Mouse (Mus musculus) neural tube, embryonic 15.5 days (tissue): ENCODE measurements around the gene Ccdc63. TPM values are rescaled to one million over a fixed set of nuclear protein-coding genes. Genes with fewer than 3 reads are reported as not detected.

Experiments used
- ATAC-seq: fragments of 200-750 bp; cut with Nextera tagmentation; 2 replicates; pipeline ENCODE4 v1.8.0; 2017; ENCODE audit warnings: mild to moderate bottlenecking, moderate TSS enrichment, moderate library complexity; ENCODE audit not compliant: low FRiP score
- H3K27ac ChIP-seq: fragments of 300-500 bp; sonication (generic); replicated peaks from 2 replicates; pipeline ENCODE4 v1.5.1; 2015; ENCODE audit warnings: mild to moderate bottlenecking, inconsistent platforms
- H3K27me3 ChIP-seq: fragments of 300-500 bp; sonication (generic); replicated peaks from 2 replicates; pipeline ENCODE4 v1.6.1; 2015; ENCODE audit warnings: inconsistent platforms
- H3K36me3 ChIP-seq: fragments of 300-500 bp; sonication (generic); 2 replicates; pipeline ENCODE4 v1.6.1; 2015; ENCODE audit warnings: inconsistent platforms
- H3K4me1 ChIP-seq: fragments of 300-500 bp; sonication (generic); 2 replicates; pipeline ENCODE4 v1.6.1; 2015; ENCODE audit warnings: inconsistent platforms
- H3K4me2 ChIP-seq: fragments of 300-500 bp; sonication (generic); 2 replicates; pipeline ENCODE4 v1.6.1; 2015; ENCODE audit warnings: inconsistent platforms, mild to moderate bottlenecking, moderate library complexity
- H3K4me3 ChIP-seq: fragments of 300-500 bp; sonication (generic); replicated peaks from 2 replicates; pipeline ENCODE4 v1.5.1; 2015; ENCODE audit warnings: mild to moderate bottlenecking, inconsistent platforms
- H3K9ac ChIP-seq: fragments of 300-500 bp; sonication (generic); replicated peaks from 2 replicates; pipeline ENCODE4 v1.6.1; 2015; ENCODE audit warnings: mild to moderate bottlenecking, inconsistent platforms
- H3K9me3 ChIP-seq: fragments of 300-500 bp; sonication (generic); replicated peaks from 2 replicates; pipeline ENCODE4 v1.6.1; 2016; ENCODE audit warnings: inconsistent platforms
- WGBS: fragments of 180-500 bp; shearing (Covaris S2); methylation state at CpG from one replicate; pipeline ENCODE4 v1.1.7; 2015; ENCODE audit warnings: mixed read lengths; 5-methylcytosine and 5-hydroxymethylcytosine counted together
- polyA plus RNA-seq: library from polyadenylated mRNA; unstranded; fragments of >200 nt; fragmentation: Nextera tagmentation; extraction: Ambion mirVana; gene quantifications from 2 replicates; pipeline ENCODE4 v1.2.1, GENCODE M21; 2015

The Ccdc63 gene
- polyA plus RNA-seq, 1 experiment from 2014 or later = 0.44 TPM

DNA sequence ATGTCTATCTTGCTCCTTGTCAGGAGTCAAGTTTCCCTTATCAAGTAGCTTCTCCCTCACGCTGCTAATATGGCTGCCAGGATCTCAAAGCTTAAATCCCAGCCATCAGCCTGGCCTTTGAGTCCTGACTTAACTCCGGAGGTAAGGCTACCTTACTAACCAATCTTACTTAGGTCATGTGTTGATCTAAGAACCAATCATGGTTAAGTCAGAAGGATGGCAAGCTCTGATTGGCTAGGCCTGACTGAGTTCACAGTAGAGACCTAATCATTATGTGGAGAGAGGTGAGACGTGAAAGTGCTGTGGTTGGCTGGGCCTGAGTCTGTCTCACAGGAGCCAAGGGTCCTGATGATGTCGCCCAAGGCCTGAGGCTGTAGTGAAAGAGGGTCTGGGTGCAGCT is 68.6 kb downstream of the Ccdc63 start:
- WGBS = 82% methylated on average over 4 of the region's 4 CpGs
- Histone ChIP-seq H3K27ac (no peak overlapping the region), H3K36me3 (no peaks in the 10 kb centered on the region), H3K9me3 (no peaks in the 10 kb centered on the region), H3K27me3 (no peaks in the 10 kb centered on the region), H3K9ac (no peak overlapping the region), H3K4me3 (no peak overlapping the region), H3K4me2 (no peak overlapping the region), H3K4me1 (no peaks in the 10 kb centered on the region)
- ATAC-seq = no peak

DNA sequence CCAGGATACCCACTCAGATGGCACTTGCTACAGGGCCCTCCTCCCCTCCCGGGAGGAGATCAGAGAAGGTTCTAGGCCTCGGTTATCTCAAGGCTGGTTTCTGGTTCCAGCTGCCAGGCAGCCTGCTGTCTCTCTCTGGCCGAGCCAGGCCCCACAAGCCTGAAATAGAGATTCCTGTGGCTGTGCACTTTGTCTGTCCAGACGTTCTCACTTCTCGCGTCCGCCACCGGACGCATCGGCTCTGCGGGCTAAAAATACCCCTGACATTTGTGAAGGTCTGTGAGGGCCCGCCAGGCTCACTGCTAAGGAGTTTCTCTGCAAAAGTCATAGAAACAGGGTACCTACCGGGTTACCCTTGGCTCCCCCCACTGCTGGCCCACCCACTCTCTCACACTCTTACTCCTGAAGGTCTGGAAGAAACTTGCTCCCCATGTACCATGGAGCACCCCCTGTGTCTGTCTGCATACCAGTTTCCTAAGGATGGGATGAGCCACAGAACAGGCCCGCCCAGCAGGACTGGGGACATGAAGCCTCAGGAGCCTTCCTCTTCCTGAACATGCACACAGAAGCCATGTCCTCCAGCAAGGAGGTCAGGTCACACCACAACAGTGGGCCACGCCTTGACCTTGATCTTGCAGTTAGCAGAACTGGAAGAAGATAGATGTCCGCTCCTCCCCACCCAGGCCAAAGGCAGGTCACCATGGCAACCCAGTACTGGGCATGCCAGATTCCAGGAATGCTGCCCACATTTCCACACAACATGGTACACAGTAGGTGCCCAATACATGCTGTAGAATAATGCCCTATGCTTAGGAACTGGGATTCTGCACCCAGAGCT is 69.4 kb downstream of the Ccdc63 start:
- Histone ChIP-seq H3K4me3 (no peak overlapping the region), H3K4me2 (no peak overlapping the region), H3K36me3 (no peaks in the 10 kb centered on the region), H3K9ac (no peak overlapping the region), H3K9me3 (no peaks in the 10 kb centered on the region), H3K27me3 (no peaks in the 10 kb centered on the region), H3K27ac (no peak overlapping the region), H3K4me1 (no peaks in the 10 kb centered on the region)
- 85% methylated on average over 16 of the region's 16 CpGs for WGBS
- ATAC-seq = no peak

DNA sequence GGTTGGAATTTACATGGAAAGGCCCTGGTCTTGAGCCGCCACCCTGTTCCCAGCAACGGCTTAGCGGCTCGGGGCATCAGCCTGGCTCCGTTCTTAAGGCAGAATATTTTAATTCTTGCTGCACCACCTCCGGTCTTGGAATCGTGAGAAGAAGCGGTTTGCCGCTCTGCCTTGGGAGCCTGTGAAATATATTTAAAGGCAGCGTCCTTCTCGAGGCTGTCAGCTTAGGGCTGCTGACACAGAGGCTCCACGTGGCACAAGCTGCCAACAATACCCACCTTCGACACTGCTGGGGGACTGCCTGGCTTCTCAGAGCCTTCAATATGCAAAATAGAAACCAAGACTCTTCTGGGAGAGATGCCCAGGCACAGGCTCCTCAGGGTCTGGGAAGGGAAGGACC is 72.1 kb downstream of the Ccdc63 start:
- no peaks in the 10 kb centered on the region for H3K36me3 ChIP-seq
- 74% methylated on average over 13 of the region's 13 CpGs for WGBS
- no peaks in the 10 kb centered on the region for H3K4me1 ChIP-seq
- no peak overlapping the region for H3K9ac ChIP-seq
- H3K27me3 ChIP-seq = no peaks in the 10 kb centered on the region
- no peak for ATAC-seq
- no peak overlapping the region for H3K4me2 ChIP-seq
- no peak overlapping the region for H3K27ac ChIP-seq
- no peaks in the 10 kb centered on the region for H3K9me3 ChIP-seq
- H3K4me3 ChIP-seq = no peak overlapping the region

DNA sequence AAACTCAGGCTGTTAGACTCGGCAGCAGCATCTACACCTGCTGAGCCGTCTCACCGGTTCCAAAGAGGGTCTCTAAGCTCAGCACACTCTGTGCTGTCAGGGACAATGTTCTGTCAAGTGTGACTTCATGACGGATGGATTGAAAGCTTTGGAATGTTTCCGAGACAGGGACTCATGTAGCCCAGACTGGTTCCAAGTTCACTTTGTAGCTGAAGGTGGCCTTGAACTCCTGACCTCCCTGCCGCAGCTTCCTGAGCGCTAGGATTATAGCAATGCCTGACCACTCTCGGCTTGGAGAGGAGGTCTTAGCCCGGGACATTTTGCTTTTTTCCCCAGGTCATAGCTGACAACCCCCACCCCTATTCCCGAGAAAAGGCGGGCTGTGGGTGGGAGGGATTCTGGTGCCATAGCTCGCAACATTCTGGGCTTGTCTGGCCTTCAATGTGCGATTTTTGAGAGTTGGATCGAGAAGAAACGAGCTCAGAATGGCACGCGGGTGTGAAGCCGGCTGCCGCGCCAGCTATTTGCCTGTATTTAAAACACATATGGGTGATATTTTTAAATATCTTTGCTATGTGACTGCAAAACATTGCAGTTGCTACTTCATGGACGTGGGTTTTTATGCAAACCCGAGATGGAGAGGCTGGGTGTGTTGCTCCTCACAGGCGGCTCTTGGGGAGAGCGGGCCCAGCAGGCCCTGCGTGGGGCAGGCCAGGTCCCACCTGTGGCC is 77.3 kb downstream of the Ccdc63 start:
- Histone ChIP-seq H3K4me2 (peak overlapping the region; percentile 42; the same call in 1 of the 2 replicates), H3K4me1 (peaks cover 24% of the 10 kb centered on the region), H3K9ac (no peak overlapping the region), H3K36me3 (no peaks in the 10 kb centered on the region), H3K9me3 (no peaks in the 10 kb centered on the region), H3K27me3 (no peaks in the 10 kb centered on the region), H3K27ac (peak overlapping the region; percentile 37; the same call in 1 of the 2 replicates), H3K4me3 (no peak overlapping the region)
- ATAC-seq = no peak
- 76% methylated on average over 25 of the region's 25 CpGs for WGBS

DNA sequence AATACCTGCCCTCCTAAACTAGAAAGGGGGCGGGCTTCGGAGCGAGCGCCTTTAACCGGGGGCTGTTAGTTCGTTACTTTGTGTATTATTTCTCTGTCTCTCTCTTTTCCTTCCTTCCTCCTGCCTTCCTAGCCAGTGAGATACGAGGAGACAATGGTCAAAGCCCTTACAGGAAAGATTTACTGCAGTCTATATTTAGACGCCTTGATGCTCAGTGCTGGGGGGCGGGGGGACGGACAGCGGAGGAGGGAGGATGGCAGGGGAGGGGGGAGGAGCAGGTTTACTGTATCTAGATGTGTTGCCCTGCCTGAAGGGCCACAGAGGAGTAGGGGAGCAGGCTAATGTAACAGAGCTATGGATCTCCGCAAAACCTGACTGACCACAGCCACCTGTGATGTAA is 78.1 kb downstream of the Ccdc63 start:
- 21% methylated on average over 12 of the region's 12 CpGs for WGBS
- peak; percentile 15; the same call in 1 of the 2 replicates for ATAC-seq
- H3K9me3 ChIP-seq = no peaks in the 10 kb centered on the region
- H3K4me2 ChIP-seq = peak overlapping the region; percentile 42
- no peaks in the 10 kb centered on the region for H3K36me3 ChIP-seq
- H3K4me3 ChIP-seq = no peak overlapping the region
- no peaks in the 10 kb centered on the region for H3K27me3 ChIP-seq
- H3K4me1 ChIP-seq = peaks cover 24% of the 10 kb centered on the region
- H3K27ac ChIP-seq = peak overlapping the region; percentile 37
- H3K9ac ChIP-seq = no peak overlapping the region; the same call in 1 of the 2 replicates

DNA sequence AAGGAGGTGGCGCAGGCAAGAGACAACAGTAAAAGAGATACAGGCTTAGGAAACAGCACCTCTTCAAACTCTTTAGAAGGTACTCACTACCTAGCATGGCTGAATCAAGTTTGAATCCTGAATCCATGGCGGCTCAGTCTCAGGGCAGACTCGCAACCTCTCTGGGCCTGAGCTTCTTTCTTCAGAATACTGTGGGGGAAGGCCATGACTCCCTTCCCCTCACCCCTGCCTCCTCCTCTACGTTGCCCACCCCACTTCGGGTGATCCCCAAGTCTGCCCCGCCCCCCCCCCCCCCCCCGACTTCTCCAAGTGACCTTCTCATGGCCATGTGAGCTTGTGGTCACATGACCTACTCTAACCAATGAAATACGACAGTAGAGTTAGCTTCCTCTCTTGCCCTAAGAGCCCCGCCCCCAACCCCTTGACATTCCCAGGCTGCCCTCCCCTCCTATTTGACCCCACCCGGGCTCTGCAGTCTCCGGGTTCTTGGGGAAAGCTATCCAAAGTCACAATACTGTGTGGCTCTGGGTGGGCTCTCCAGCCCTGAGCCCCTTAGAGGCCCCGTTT is 79.8 kb downstream of the Ccdc63 start:
- Histone ChIP-seq H3K27ac (no peak overlapping the region), H3K9ac (no peak overlapping the region), H3K9me3 (no peaks in the 10 kb centered on the region), H3K4me3 (no peak overlapping the region), H3K36me3 (no peaks in the 10 kb centered on the region), H3K4me1 (peaks cover 24% of the 10 kb centered on the region), H3K4me2 (no peak overlapping the region), H3K27me3 (no peaks in the 10 kb centered on the region)
- no peak for ATAC-seq
- 31% methylated on average over 9 of the region's 12 CpGs for WGBS

DNA sequence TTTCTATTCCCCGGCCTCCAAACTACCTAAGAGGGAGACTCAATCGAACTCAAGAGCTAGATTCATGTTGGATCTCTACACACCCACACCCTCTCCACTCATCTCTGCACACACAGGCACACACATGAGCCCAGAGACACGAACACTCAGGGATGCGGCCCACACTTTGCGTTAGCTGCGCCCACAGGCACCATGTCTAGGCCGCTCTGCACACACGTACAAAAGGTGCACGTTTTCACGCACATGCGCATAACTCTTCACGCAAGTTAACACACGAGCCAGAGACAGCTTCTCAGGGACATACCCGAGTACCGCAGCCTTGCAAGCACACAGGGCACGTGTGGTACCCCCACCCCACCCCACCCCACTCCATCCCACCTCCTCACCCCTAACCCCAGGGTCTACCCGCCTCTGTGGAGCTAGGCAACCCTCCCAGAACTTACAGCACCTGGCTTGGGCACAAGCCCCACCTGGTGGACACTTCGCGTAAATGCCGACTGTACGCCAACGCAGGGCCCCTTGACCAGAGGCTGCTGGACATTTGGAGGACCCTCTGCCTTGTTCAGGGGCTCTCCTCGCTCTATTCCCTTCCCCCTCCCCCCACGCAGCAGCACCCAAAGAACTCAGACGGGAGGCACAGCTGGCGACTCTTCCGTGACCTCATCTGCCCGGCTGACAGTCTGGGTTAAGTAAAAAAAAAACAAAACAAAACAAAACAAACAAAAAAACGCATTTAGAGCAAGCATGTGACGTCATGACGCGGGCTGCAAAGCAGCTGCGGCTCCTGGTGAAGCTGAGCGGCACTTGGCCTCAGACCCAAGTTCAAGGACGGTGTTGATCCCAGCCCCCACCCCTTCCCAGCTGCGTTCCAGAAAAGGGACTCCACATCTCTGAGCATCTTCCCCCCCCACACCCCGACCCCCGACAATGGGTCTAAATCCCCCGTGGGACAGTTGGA is 81.3 kb downstream of the Ccdc63 start:
- Histone ChIP-seq H3K4me1 (peaks cover 29% of the 10 kb centered on the region), H3K27ac (no peak overlapping the region), H3K9ac (no peak overlapping the region), H3K9me3 (no peaks in the 10 kb centered on the region), H3K4me2 (peak overlapping the region; percentile 50), H3K36me3 (no peaks in the 10 kb centered on the region), H3K4me3 (peak overlapping the region; percentile 20), H3K27me3 (no peaks in the 10 kb centered on the region)
- 28% methylated on average over 39 of the region's 39 CpGs for WGBS
- ATAC-seq = no peak

Other genes with a start within 250 kb of the Ccdc63 start
- 18.0 and 19.9 TPM in 2 replicates for gene Cux2, start 90.7 kb downstream of the Ccdc63 start, polyA plus RNA-seq
- gene Myl2, start 39.9 kb downstream of the Ccdc63 start, polyA plus RNA-seq = 1.8 and 4.7 TPM in 2 replicates
- 184 and 200 TPM in 2 replicates for gene Ppp1cc, start 17.5 kb upstream of the Ccdc63 start, polyA plus RNA-seq
- 1.3 and 4.1 TPM in 2 replicates for gene Hvcn1, start 66.0 kb upstream of the Ccdc63 start, polyA plus RNA-seq
- 5.8 and 6.0 TPM in 2 replicates for gene Tctn1, start 123.6 kb upstream of the Ccdc63 start, polyA plus RNA-seq
- gene Pptc7, start 143.5 kb upstream of the Ccdc63 start, polyA plus RNA-seq = 8.7 and 9.3 TPM in 2 replicates
- 19.1 and 22.1 TPM in 2 replicates for gene Rad9b, start 213.4 kb upstream of the Ccdc63 start, polyA plus RNA-seq
- 309 and 343 TPM in 2 replicates for gene Vps29, start 213.5 kb upstream of the Ccdc63 start, polyA plus RNA-seq
- 45.7 and 51.5 TPM in 2 replicates for gene Gpn3, start 231.1 kb upstream of the Ccdc63 start, polyA plus RNA-seq
- gene Fam216a, start 231.5 kb upstream of the Ccdc63 start, polyA plus RNA-seq = 133 and 152 TPM in 2 replicates